21 mouse cellular contexts compared by ENCODE assay signal in genomic region chr8:115778433-115778832, GRCm38 (mm10).
DNase-seq lines count a peak whose midpoint lies in the region; ATAC-seq and TF ChIP-seq lines count a peak whose summit lies in the region.
"Had no signal": no experiment of that assay in that cellular context is flagged by ENCODE, and none has a peak within 500 bp of the region (broad histone marks: within the 10 kb centered on the region; RNA-seq: fewer than 3 reads in every experiment).

No protein-coding gene starts in this region.

- no peaks in the 10 kb centered on the region for H3K4me1 ChIP-seq in kidney, adult 2 months (ENCODE audit: control insufficient read depth, insufficient read depth, low read length)

- DNase-seq in spleen, postnatal 4 days (ENCODE audit: low spot score in 2 of 2) = no peak
- no peak for DNase-seq in kidney, adult 2 months
- no peak for DNase-seq in spleen, postnatal 14 days (ENCODE audit: low spot score in 2 of 2)
- no peak for DNase-seq in lung, adult 18-20 months
- DNase-seq: adrenal gland, adult 2 months; adrenal gland, adult 8-10 months; adrenal gland, postnatal 10 days; adrenal gland, postnatal 14 days; adrenal gland, postnatal 25 days; adrenal gland, postnatal 36 days; B cell, adult 2 months; cerebellum, adult 11 months; cerebellum, adult 11-12 months had no signal

- H3K27ac ChIP-seq in kidney, adult 2 months (ENCODE audit: insufficient read depth, low read depth, low read length) = no peak overlapping the region

- no peak for TF ChIP-seq POLR2A in kidney, adult 2 months (IDR thresholded peaks at IDR 0.05; ENCODE audit: low read depth, low read length)

- H3K36me3 ChIP-seq in kidney, adult 2 months (ENCODE audit: control insufficient read depth, insufficient read depth, low read length) = no peaks in the 10 kb centered on the region
- H3K36me3 ChIP-seq: G1E had no signal

- peak; percentile 65 for ATAC-seq in common myeloid progenitor, adult 5-6 weeks (replicated peaks; ENCODE audit: low read depth, poor library complexity, severe bottlenecking)
- ATAC-seq in granulocyte monocyte progenitor cell, adult 5-6 weeks (replicated peaks; ENCODE audit: poor library complexity, severe bottlenecking) = peak; percentile 93
- peak; percentile 68 for ATAC-seq in megakaryocyte, adult 5-6 weeks (ENCODE audit: poor library complexity, severe bottlenecking)
- ATAC-seq in megakaryocyte progenitor cell, adult 5-6 weeks (replicated peaks; ENCODE audit: poor library complexity) = peak; percentile 79
- ATAC-seq: activated CD4-positive, CD25-positive, alpha-beta regulatory T cell, adult 4 months; CD4-positive, CD25-positive, alpha-beta regulatory T cell, adult 4 months; Patski had no signal

- no peaks in the 10 kb centered on the region for H3K27me3 ChIP-seq in kidney, adult 2 months (replicated peaks; ENCODE audit: control insufficient read depth, insufficient read depth, low read length)
- H3K27me3 ChIP-seq: Patski had no signal

- WGBS in kidney, adult 2 months = 88% methylated on average over 1 of the region's 1 CpGs

- no peak for TF ChIP-seq CTCF in kidney, adult 2 months (conservative IDR thresholded peaks at IDR 0.05; ENCODE audit: insufficient read depth, insufficient read length, low read depth, low read length)

- no peak overlapping the region for H3K4me3 ChIP-seq in kidney, adult 2 months (ENCODE audit: insufficient read depth, low read depth, low read length)
